14 mouse cellular contexts compared by ENCODE assay signal in the genomic region with DNA sequence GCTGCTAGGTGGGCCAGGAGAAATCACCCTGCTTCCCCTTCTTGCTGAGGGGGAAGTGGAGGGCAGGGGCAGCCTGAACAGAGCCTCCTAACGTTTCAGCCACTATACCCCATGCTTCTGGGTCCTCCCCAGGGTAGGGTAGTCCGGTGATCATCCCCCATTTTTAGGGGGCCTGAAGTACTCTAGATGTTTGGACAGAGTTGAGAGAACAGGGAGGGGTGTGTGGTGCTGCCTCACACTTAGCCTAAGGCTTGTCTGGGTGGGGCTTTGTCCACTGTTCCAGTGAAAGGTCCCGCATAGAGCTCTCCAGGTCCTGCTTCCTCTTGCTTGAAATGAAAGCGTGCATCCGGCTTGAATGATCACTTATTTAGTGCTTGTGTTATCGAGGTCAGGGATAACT. TPM values are rescaled to one million over a fixed set of nuclear protein-coding genes. Genes with fewer than 3 reads are reported as not detected.
DNase-seq lines count a peak whose midpoint lies in the region; TF ChIP-seq lines count a peak whose summit lies in the region.
"Had no signal": no experiment of that assay in that cellular context is flagged by ENCODE, and none has a peak within 500 bp of the region (broad histone marks: within the 10 kb centered on the region; RNA-seq: fewer than 3 reads in every experiment).

No protein-coding gene starts in this region.

- peaks cover 23% of the 10 kb centered on the region for H3K36me3 ChIP-seq in ES-Bruce4 (ENCODE audit: control insufficient read depth, insufficient read depth, low read length, poor library complexity, severe bottlenecking)
- H3K36me3 ChIP-seq in ES-E14 (ENCODE audit: control insufficient read depth, insufficient read depth, low read length, poor library complexity, severe bottlenecking): peaks cover 54% of the 10 kb centered on the region
- peaks cover 33% of the 10 kb centered on the region for H3K36me3 ChIP-seq in macrophage (ENCODE audit: inconsistent target)

- H3K27me3 ChIP-seq in ES-Bruce4 (ENCODE audit: control insufficient read depth, insufficient read depth, low read length, poor library complexity, severe bottlenecking): no peaks in the 10 kb centered on the region
- H3K27me3 ChIP-seq: limb, embryonic 12.5 days had no signal

- H3K4me1 ChIP-seq in ES-Bruce4 (ENCODE audit: control insufficient read depth, insufficient read depth, low read length) (peaks cover 28% of the 10 kb centered on the region), ES-E14 (ENCODE audit: control insufficient read depth in 2 of 2, insufficient read depth in 2 of 2, low read length in 2 of 2, poor library complexity in 1 of 2) (peaks cover 5 to 35% of the 10 kb centered on the region in 2 experiments; a peak in 3 of 4 replicates)
- H3K4me1 ChIP-seq: limb, embryonic 12.5 days had no signal

- H3K4me3 ChIP-seq in ES-Bruce4 (ENCODE audit: low read depth, low read length) (no peak overlapping the region), ES-E14 (ENCODE audit: insufficient read depth in 1 of 2, low read depth in 1 of 2, low read length in 2 of 2, poor library complexity in 1 of 2, severe bottlenecking in 1 of 2) (no peak overlapping the region), macrophage (ENCODE audit: inconsistent target) (no peak overlapping the region)
- H3K4me3 ChIP-seq: limb, embryonic 12.5 days had no signal

- in situ Hi-C loops in ES-E14 (cut with MboI; ENCODE audit: low sequenced_read_pairs in 2 of 2, unreplicated experiment in 2 of 2): no loop called here

- no peak for TF ChIP-seq EP300 in ES-Bruce4 (IDR thresholded peaks at IDR 0.05; ENCODE audit: insufficient read depth, low read depth, low read length)

- 9% methylated on average over 5 of the region's 6 CpGs for WGBS in macrophage (ENCODE audit: missing documents)

- H3K27ac ChIP-seq in ES-Bruce4 (ENCODE audit: insufficient read depth, low read length): peak overlapping the region; percentile 68
- H3K27ac ChIP-seq in ES-E14 (ENCODE audit: insufficient read depth, low read depth, low read length, poor library complexity, severe bottlenecking): peak overlapping the region; percentile 41; the same call in 1 of the 2 replicates
- peak overlapping the region; percentile 100 for H3K27ac ChIP-seq in macrophage
- H3K27ac ChIP-seq: limb, embryonic 12.5 days had no signal

- TF ChIP-seq POLR2A in ES-Bruce4 (IDR thresholded peaks at IDR 0.05; ENCODE audit: insufficient read depth, low read length): no peak

- TF ChIP-seq CTCF in ES-Bruce4 (IDR thresholded peaks at IDR 0.05; ENCODE audit: low read depth, low read length): no peak

- H3K9me3 ChIP-seq in ES-Bruce4 (replicated peaks; ENCODE audit: control insufficient read depth, insufficient read depth, low read length, poor library complexity, severe bottlenecking) (no peaks in the 10 kb centered on the region), ES-E14 (ENCODE audit: control insufficient read depth, insufficient read depth, low read depth, low read length) (no peaks in the 10 kb centered on the region)
- H3K9me3 ChIP-seq: limb, embryonic 12.5 days had no signal

- peaks cover 82% of the 10 kb centered on the region for H3K79me2 ChIP-seq in macrophage (ENCODE audit: inconsistent target)

- DNase-seq in kidney, postnatal 25 days: peak; percentile 10 to 38
- DNase-seq in kidney, adult 8-10 months: no peak
- DNase-seq in ES-E14 (ENCODE audit: low read depth, low spot score): no peak
- DNase-seq in layer of hippocampus, adult 9-10 months (ENCODE audit: low spot score): no peak
- no peak for DNase-seq in thymus, postnatal 14 days
- DNase-seq: adrenal gland, postnatal 36 days; cerebellum, adult 8-10 months; kidney, adult 11 months; right cerebral cortex, postnatal 14 days; thymus, postnatal 36 days had no signal

- H3K9ac ChIP-seq in ES-Bruce4 (ENCODE audit: low read depth, poor library complexity, severe bottlenecking) (no peak overlapping the region), ES-E14 (ENCODE audit: insufficient read depth, low read depth, low read length, poor library complexity, severe bottlenecking) (no peak overlapping the region)
- H3K9ac ChIP-seq: limb, embryonic 12.5 days had no signal

TF ChIP-seq in ES-E14, 5 proteins besides CTCF, POLR2A, EP300 and RAD21:
- TF ChIP-seq ZNF384 (IDR thresholded peaks at IDR 0.05; ENCODE audit: low read depth, low read length) (no peak), ZC3H11A (IDR thresholded peaks at IDR 0.05; ENCODE audit: borderline replicate concordance, low read depth, low read length) (no peak), MAFK (IDR thresholded peaks at IDR 0.05; ENCODE audit: insufficient read depth, low read depth, low read length) (no peak), CHD2 (IDR thresholded peaks at IDR 0.05; ENCODE audit: low read depth, low read length) (no peak), HCFC1 (IDR thresholded peaks at IDR 0.05; ENCODE audit: borderline replicate concordance, insufficient read depth, low read length) (no peak)

RNA-seq across cellular contexts. Expression of gene B230217C12Rik, which starts 10.1 kb away (rescaled TPM):
- polyA plus RNA-seq in ES-Bruce4 (2011; ENCODE audit: insufficient read depth, insufficient read length, low read depth, missing spikeins) (2.8 and 3.4 TPM in 2 replicates), macrophage (2018) (0.68 to 1.1 TPM (median 0.72 TPM) in 3 replicates)
- total RNA-seq in ES-E14 (2012; rRNA removed): 3.0 and 4.1 TPM in 2 replicates
- 1 to 10 TPM in 5 of 26 experiments, under 1 TPM in 9, not detected in 12; 0.37 to 2.5 (median 0.74) TPM for total RNA-seq in macrophage (2018; cell fraction: chromatin; rRNA removed)
- total RNA-seq in macrophage (2018; cell fraction: cytosol; rRNA removed): 1 to 10 TPM in 7 of 26 experiments, under 1 TPM in 19; 0.44 to 1.3 (median 0.86) TPM
- 1 to 10 TPM in 6 of 26 experiments, under 1 TPM in 13, not detected in 7; 0.23 to 3.6 (median 0.78) TPM for total RNA-seq in macrophage (2018; cell fraction: nucleus; rRNA removed)

RNA-seq across cellular contexts. Expression of gene Lasp1, which starts 31.7 kb away (rescaled TPM):
- 228 and 231 TPM in 2 replicates for polyA plus RNA-seq in ES-Bruce4 (2011; ENCODE audit: insufficient read depth, insufficient read length, low read depth, missing spikeins)
- total RNA-seq in ES-E14 (2012; rRNA removed): 108 and 147 TPM in 2 replicates
- 100 to 1,000 TPM in 24 of 26 experiments, 10 to 100 TPM in 2; 72.2 to 414 (median 208) TPM for total RNA-seq in macrophage (2018; cell fraction: chromatin; rRNA removed)
- 100 to 1,000 TPM; 171 to 234 (median 210) TPM for total RNA-seq in macrophage (2018; cell fraction: cytosol; rRNA removed)
- total RNA-seq in macrophage (2018; cell fraction: nucleus; rRNA removed): 100 to 1,000 TPM in 25 of 26 experiments, 10 to 100 TPM in 1; 82.4 to 238 (median 191) TPM
- polyA plus RNA-seq in macrophage (2018): 151 to 499 TPM (median 254 TPM) in 3 replicates

RNA-seq across cellular contexts. Expression of gene Rpl23, which starts 48.3 kb away (rescaled TPM):
- 777 and 842 TPM in 2 replicates for polyA plus RNA-seq in ES-Bruce4 (2011; ENCODE audit: insufficient read depth, insufficient read length, low read depth, missing spikeins)
- 1,213 and 1,430 TPM in 2 replicates for total RNA-seq in ES-E14 (2012; rRNA removed)
- total RNA-seq in macrophage (2018; cell fraction: chromatin; rRNA removed): 100 to 1,000 TPM; 108 to 477 (median 140) TPM
- 1,000 to 10,000 TPM in 6 of 26 experiments, 100 to 1,000 TPM in 20; 449 to 1,138 (median 724) TPM for total RNA-seq in macrophage (2018; cell fraction: cytosol; rRNA removed)
- total RNA-seq in macrophage (2018; cell fraction: nucleus; rRNA removed): 100 to 1,000 TPM; 131 to 371 (median 177) TPM
- polyA plus RNA-seq in macrophage (2018): 992 to 1,238 TPM (median 1,231 TPM) in 3 replicates

RNA-seq across cellular contexts. Expression of gene Fbxo47, which starts 53.5 kb away (rescaled TPM):
- polyA plus RNA-seq in ES-Bruce4 (2011; ENCODE audit: insufficient read depth, insufficient read length, low read depth, missing spikeins) (2.5 and 2.8 TPM in 2 replicates), macrophage (2018) (0.14 to 0.69 TPM (median 0.51 TPM) in 3 replicates)
- total RNA-seq in ES-E14 (2012; rRNA removed): 2.2 and 4.1 TPM in 2 replicates
- total RNA-seq in macrophage (2018; cell fraction: chromatin; rRNA removed): 1 to 10 TPM in 1 of 26 experiments, under 1 TPM in 9, not detected in 16; 0.33 to 1.4 (median 0.46) TPM
- under 1 TPM; 0.38 to 0.92 (median 0.59) TPM for total RNA-seq in macrophage (2018; cell fraction: cytosol; rRNA removed)
- total RNA-seq in macrophage (2018; cell fraction: nucleus; rRNA removed): 1 to 10 TPM in 2 of 26 experiments, under 1 TPM in 14, not detected in 10; 0.18 to 1.9 (median 0.54) TPM

RNA-seq across cellular contexts. Expression of gene 1700001P01Rik, which starts 54.8 kb away (rescaled TPM):
- polyA plus RNA-seq in ES-Bruce4 (2011; ENCODE audit: insufficient read depth, insufficient read length, low read depth, missing spikeins): 0.99 TPM in 1 of 2 replicates, not detected in the other
- 2.3 TPM in 2 replicates for total RNA-seq in ES-E14 (2012; rRNA removed)
- 1 to 10 TPM in 8 of 26 experiments, not detected in 18; 1.5 to 2.2 (median 2.0) TPM for total RNA-seq in macrophage (2018; cell fraction: chromatin; rRNA removed)
- not detected for total RNA-seq in macrophage (2018; cell fraction: cytosol; rRNA removed)
- 1 to 10 TPM in 3 of 26 experiments, not detected in 23; 1.2 to 1.8 (median 1.4) TPM for total RNA-seq in macrophage (2018; cell fraction: nucleus; rRNA removed)
- polyA plus RNA-seq in macrophage (2018): not detected in 3 replicates
- total RNA-seq: adrenal gland, postnatal 36 days; heart, adult 18-20 months had no signal
- polyA plus RNA-seq: limb, embryonic 12.5 days had no signal

Comparison
In these comparisons a context has a peak if more than half of its experiments do, and no peak if none do; other contexts are left out.
1. DNase-seq: peak in kidney, postnatal 25 days (2 of 2); none in kidney, adult 8-10 months (0 of 2), ES-E14 (single experiment), layer of hippocampus, adult 9-10 months (single experiment) and thymus, postnatal 14 days (single experiment).
2. H3K27ac ChIP-seq: peak in every context shown above with its lines; median percentile 100 in macrophage; 68 in ES-Bruce4; 41 in ES-E14.